Mouse (Mus musculus): ENCODE results near the gene Pck2. TPM values are rescaled to one million over a fixed set of nuclear protein-coding genes. Genes with fewer than 3 reads are reported as not detected.
A peak's percentile ranks its signal among the peaks of the same experiment; 100 is the strongest.

Gene Pck2
- polyA plus RNA-seq, 1 experiment from 2014 or later: 66.0 TPM

DNA sequence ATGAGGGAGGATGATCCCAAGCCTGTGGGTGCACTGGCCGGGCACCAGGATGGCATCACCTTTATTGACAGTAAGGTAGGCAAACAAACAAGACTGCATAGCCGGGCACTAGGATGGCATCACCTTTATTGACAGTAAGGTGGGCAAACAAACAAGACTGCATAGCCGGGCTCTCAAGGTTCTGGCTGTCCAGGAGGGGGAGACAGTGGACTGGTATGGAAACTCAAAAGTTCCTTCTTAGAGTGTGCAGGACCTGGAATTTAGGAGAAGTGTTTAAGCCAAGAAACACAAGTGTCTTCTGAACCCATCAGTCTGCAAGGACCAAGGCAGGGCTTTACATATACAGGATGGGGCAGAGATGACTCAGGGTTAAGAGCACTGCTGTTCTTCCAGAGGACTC, 25.7 kb downstream of the Pck2 start:
- Histone ChIP-seq H3K9ac (replicated peaks; ENCODE audit: low read length) (no peak overlapping the region), H3K36me3 (ENCODE audit: insufficient read depth, low read length) (peaks cover 60% of the 10 kb centered on the region)
- 88% methylated on average over 3 of the region's 3 CpGs for WGBS

DNA sequence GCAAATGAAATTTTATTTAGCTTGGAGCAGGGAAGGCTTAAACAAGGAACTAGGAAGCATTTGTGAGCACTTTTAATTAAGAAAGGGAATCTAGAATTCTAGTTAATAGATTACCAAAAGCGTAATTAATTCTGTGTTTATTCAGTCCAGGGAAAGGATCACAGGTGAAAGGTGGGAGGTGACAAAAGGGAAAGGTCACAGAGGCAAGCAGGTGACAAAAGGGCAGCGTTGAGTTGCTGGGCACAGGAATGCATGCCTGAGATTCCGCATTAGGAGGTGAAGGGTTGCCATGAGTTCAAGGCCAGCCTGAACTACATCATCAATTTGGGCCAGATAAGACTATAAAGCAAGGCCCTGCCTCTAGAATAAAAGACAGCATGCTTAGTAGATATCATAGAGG, 27.4 kb downstream of the Pck2 start:
- no peak overlapping the region for H3K4me3 ChIP-seq (ENCODE audit: low read length)
- H3K9ac ChIP-seq (replicated peaks; ENCODE audit: low read length): no peak overlapping the region
- no peak overlapping the region for H3K27ac ChIP-seq (ENCODE audit: low read length)
- WGBS: 83% methylated on average over 3 of the region's 3 CpGs
- H3K4me2 ChIP-seq (replicated peaks; ENCODE audit: low read depth, low read length): no peak overlapping the region
- no peak for ATAC-seq (ENCODE audit: low FRiP score, low TSS enrichment)
- no peaks in the 10 kb centered on the region for H3K9me3 ChIP-seq (ENCODE audit: low read length)
- H3K27me3 ChIP-seq (ENCODE audit: insufficient read depth, low read length): no peaks in the 10 kb centered on the region
- H3K4me1 ChIP-seq (ENCODE audit: insufficient read depth, low read length): no peaks in the 10 kb centered on the region
- peaks cover 60% of the 10 kb centered on the region for H3K36me3 ChIP-seq (ENCODE audit: insufficient read depth, low read length)

More for the DNA sequence above, 25.7 kb downstream of the Pck2 start:
- no peak for ATAC-seq (ENCODE audit: low FRiP score, low TSS enrichment)
- no peak overlapping the region for H3K4me2 ChIP-seq (replicated peaks; ENCODE audit: low read depth, low read length)
- H3K4me3 ChIP-seq (ENCODE audit: low read length): no peak overlapping the region
- no peaks in the 10 kb centered on the region for H3K9me3 ChIP-seq (ENCODE audit: low read length)
- H3K4me1 ChIP-seq (ENCODE audit: insufficient read depth, low read length): peaks cover 11% of the 10 kb centered on the region
- H3K27me3 ChIP-seq (ENCODE audit: insufficient read depth, low read length): no peaks in the 10 kb centered on the region
- no peak overlapping the region for H3K27ac ChIP-seq (ENCODE audit: low read length)

DNA sequence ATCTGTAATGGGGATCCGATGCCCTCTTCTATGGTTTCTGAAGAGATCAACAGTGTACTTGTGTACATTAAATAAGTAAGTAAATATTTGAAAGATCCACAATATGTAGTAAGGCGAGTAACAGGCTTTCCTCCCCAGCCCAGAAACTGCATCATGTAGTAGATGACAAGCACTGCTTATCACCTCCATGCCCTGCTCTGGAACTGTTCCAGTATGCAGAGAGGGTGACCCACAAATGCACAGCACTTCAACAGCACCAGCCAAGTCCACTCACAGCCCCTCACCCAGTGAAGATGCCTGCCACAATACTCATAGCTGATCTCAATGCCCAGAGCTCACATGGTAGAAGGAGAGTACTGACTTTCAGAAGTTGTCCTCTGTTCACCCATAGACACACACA, 30.5 kb downstream of the Pck2 start:
- WGBS: 93% methylated on average over 2 of the region's 2 CpGs
- Histone ChIP-seq H3K4me2 (replicated peaks; ENCODE audit: low read depth, low read length) (no peak overlapping the region), H3K4me3 (ENCODE audit: low read length) (no peak overlapping the region), H3K4me1 (ENCODE audit: insufficient read depth, low read length) (peaks cover 7% of the 10 kb centered on the region), H3K27me3 (ENCODE audit: insufficient read depth, low read length) (no peaks in the 10 kb centered on the region), H3K27ac (ENCODE audit: low read length) (no peak overlapping the region), H3K9ac (replicated peaks; ENCODE audit: low read length) (no peak overlapping the region), H3K36me3 (ENCODE audit: insufficient read depth, low read length) (peaks cover 42% of the 10 kb centered on the region), H3K9me3 (ENCODE audit: low read length) (no peaks in the 10 kb centered on the region)
- no peak for ATAC-seq (ENCODE audit: low FRiP score, low TSS enrichment)

DNA sequence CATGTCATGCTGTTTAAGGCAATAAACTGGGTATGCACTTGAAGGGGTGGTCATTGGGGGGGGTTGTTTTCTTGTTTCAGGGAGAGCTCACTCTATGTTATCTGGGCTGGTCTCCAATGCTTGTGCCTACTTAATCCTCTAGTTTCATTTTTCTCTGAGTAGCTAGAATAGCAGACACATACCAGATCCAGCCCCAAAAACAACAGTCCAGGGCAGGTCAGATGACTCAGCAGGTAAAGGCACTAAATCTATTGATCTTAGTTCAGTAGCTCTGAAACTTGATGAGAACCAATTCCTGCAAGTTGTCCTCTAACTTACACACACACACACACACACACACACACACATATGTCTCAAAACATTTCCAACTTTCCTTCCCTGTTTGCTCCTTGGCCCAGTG, 31.7 kb downstream of the Pck2 start:
- H3K27ac ChIP-seq (ENCODE audit: low read length): no peak overlapping the region
- peaks cover 31% of the 10 kb centered on the region for H3K36me3 ChIP-seq (ENCODE audit: insufficient read depth, low read length)
- no peak overlapping the region for H3K4me3 ChIP-seq (ENCODE audit: low read length)
- no peak overlapping the region for H3K4me2 ChIP-seq (replicated peaks; ENCODE audit: low read depth, low read length)
- ATAC-seq (ENCODE audit: low FRiP score, low TSS enrichment): no peak
- no peaks in the 10 kb centered on the region for H3K9me3 ChIP-seq (ENCODE audit: low read length)
- peaks cover 13% of the 10 kb centered on the region for H3K4me1 ChIP-seq (ENCODE audit: insufficient read depth, low read length)
- no peaks in the 10 kb centered on the region for H3K27me3 ChIP-seq (ENCODE audit: insufficient read depth, low read length)
- no peak overlapping the region for H3K9ac ChIP-seq (replicated peaks; ENCODE audit: low read length)

DNA sequence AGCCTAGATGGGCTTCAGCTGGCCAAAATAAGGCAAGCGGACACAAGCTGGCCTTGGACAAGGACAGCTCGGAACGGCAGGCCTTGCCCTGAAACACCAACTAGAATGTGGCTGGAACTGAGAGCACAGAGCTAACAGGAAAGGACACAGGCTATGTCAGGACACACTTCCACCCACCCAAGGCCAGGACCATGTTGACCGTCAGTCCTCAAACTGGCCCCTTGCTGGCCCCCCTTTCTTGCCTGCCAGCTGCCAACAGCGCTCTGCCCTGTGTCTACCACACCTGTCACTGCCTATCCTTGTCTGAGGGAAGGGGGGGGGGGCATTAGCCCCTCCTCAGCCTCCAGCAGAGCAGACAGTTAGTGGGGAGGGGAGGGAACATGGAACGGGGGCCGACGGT, 35.2 kb downstream of the Pck2 start, which contains the start of gene Fitm1:
Gene Fitm1, plus strand, starts transcription at position 316 of the 400 bp plus-strand sequence.
- Histone ChIP-seq H3K36me3 (ENCODE audit: insufficient read depth, low read length) (peaks cover 3% of the 10 kb centered on the region), H3K4me1 (ENCODE audit: insufficient read depth, low read length) (peaks cover 22% of the 10 kb centered on the region), H3K9me3 (ENCODE audit: low read length) (no peaks in the 10 kb centered on the region), H3K9ac (replicated peaks; ENCODE audit: low read length) (peak within 1 kb of the TSS; percentile 53), H3K27ac (ENCODE audit: low read length) (0 out of 2 replicates have a peak within 1 kb of the TSS, but pooled peaks have one; percentile 15), H3K4me2 (replicated peaks; ENCODE audit: low read depth, low read length) (no peak within 1 kb of the TSS), H3K27me3 (ENCODE audit: insufficient read depth, low read length) (no peaks in the 10 kb centered on the region), H3K4me3 (ENCODE audit: low read length) (no peak within 1 kb of the TSS)
- ATAC-seq (ENCODE audit: low FRiP score, low TSS enrichment): no peak
- WGBS: 74% methylated on average over 8 of the region's 8 CpGs

DNA sequence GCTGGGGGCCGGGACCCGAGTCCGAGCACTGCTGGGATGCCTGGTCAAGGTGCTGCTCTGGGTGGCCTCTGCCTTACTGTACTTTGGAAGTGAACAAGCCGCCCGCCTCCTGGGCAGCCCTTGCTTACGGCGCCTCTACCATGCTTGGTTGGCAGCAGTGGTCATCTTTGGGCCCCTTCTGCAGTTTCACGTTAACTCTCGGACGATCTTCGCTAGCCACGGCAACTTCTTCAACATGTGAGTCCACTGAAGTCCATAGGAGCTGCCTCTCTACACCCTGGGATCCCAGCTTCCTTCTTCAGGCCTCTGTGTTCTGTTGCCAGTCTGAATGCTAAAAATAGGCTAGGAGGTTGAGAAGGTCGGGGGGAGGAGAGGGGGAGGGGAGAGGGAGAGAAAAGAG, 35.6 kb downstream of the Pck2 start:
- no peak overlapping the region for H3K4me3 ChIP-seq (ENCODE audit: low read length)
- peak overlapping the region; percentile 53 for H3K9ac ChIP-seq (replicated peaks; ENCODE audit: low read length)
- H3K4me2 ChIP-seq (replicated peaks; ENCODE audit: low read depth, low read length): no peak overlapping the region
- H3K4me1 ChIP-seq (ENCODE audit: insufficient read depth, low read length): peaks cover 22% of the 10 kb centered on the region
- peaks cover 7% of the 10 kb centered on the region for H3K36me3 ChIP-seq (ENCODE audit: insufficient read depth, low read length)
- 0 out of 2 replicates have a peak overlapping the region, but pooled peaks have one; percentile 15 for H3K27ac ChIP-seq (ENCODE audit: low read length)
- no peaks in the 10 kb centered on the region for H3K9me3 ChIP-seq (ENCODE audit: low read length)
- no peaks in the 10 kb centered on the region for H3K27me3 ChIP-seq (ENCODE audit: insufficient read depth, low read length)
- ATAC-seq (ENCODE audit: low FRiP score, low TSS enrichment): no peak
- WGBS: 73% methylated on average over 13 of the region's 13 CpGs

DNA sequence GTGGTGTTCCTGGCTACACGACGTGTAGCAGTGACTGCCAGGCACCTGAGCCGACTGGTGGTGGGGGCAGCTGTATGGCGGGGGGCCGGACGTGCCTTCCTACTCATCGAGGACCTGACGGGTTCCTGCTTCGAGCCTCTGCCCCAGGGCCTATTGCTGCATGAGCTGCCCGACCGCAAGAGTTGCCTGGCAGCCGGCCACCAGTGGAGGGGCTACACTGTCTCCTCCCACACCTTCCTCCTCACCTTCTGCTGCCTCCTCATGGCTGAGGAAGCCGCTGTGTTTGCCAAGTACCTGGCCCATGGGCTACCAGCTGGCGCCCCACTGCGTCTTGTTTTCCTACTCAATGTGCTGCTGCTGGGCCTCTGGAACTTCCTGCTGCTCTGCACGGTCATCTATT, 36.3 kb downstream of the Pck2 start:
- Histone ChIP-seq H3K9ac (replicated peaks; ENCODE audit: low read length) (no peak overlapping the region), H3K27me3 (ENCODE audit: insufficient read depth, low read length) (no peaks in the 10 kb centered on the region), H3K4me3 (ENCODE audit: low read length) (no peak overlapping the region), H3K27ac (ENCODE audit: low read length) (no peak overlapping the region), H3K9me3 (ENCODE audit: low read length) (no peaks in the 10 kb centered on the region), H3K4me1 (ENCODE audit: insufficient read depth, low read length) (peaks cover 22% of the 10 kb centered on the region), H3K36me3 (ENCODE audit: insufficient read depth, low read length) (peaks cover 14% of the 10 kb centered on the region), H3K4me2 (replicated peaks; ENCODE audit: low read depth, low read length) (no peak overlapping the region)
- ATAC-seq (ENCODE audit: low FRiP score, low TSS enrichment): no peak
- 66% methylated on average over 16 of the region's 16 CpGs for WGBS

DNA sequence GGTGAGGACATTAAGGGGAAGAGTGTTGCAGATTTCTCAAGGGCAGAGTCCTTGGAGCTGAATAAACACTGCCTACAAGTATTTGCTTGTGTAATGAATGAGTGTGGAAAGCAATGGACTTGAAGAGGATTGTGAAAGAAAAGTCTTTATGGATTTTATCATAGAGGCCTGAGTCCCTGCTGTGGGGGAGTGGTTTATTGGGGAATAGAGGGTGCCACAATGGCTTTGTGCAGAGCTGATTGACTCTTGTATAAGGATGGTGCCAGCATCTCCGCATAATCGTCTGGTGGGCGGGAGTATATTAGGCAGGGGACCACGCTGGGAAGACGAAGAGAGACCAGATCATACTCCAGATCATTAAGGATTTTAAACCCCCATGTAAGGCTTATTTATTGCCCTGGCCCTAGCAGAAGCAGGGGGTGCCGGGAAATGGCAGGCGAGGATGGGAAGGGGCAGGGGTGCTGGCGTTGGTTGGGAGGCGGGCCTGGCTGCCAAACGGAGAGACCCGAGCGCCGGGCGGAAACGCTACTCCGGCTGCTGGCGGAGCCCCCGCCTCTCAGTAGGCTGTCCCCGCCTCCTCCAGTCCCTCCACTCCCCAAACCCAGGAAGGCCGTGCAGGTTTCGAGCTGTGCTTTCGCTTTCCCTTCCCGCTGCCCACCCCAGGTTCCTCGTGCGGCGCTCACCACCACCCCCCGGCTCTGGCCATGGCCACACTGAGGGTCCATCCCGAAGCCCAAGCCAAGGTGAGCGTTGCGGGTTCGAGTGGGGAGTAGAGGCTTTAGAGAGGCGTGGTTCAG, 38.0 kb downstream of the Pck2 start, which contains the start of gene Psme1:
Gene Psme1, plus strand, starts transcription at position 253 of the 797 bp plus-strand sequence.
- WGBS: under 1% methylated on average over 26 of the region's 32 CpGs
- peak within 1 kb of the TSS; percentile 79 for H3K4me3 ChIP-seq (ENCODE audit: low read length)
- no peaks in the 10 kb centered on the region for H3K27me3 ChIP-seq (ENCODE audit: insufficient read depth, low read length)

DNA sequence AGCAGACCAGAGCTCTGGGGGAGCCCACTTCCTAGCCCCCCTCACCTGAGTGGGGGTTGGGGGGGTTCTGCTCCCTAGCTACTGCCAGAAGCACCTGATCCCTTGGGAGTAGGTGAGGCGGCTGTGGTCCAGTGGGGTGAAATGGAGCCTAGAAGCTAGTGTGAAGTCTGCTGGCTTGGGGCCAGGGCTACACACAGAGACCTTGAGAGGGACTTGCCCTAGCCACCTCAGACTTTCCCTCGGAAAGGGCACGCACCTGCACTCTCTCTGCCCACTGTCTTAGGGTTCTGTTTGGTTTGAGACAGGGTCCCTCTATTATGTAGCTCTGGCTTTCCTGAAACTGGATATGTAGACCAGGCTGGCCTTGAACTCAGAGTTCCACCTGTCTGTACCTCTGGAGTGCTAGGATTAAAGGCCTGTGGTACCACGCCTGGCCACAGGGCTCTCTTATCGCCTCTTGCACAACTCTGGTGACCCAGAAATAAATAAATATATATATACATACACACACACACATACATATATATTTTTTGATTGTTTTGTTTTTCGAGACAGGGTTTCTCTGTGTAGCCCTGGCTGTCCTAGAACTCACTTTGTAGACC, 38.7 kb downstream of the Pck2 start:
- no peaks in the 10 kb centered on the region for H3K9me3 ChIP-seq (ENCODE audit: low read length)
- peak overlapping the region; percentile 92 for H3K9ac ChIP-seq (replicated peaks; ENCODE audit: low read length)
- H3K4me1 ChIP-seq (ENCODE audit: insufficient read depth, low read length): peaks cover 22% of the 10 kb centered on the region
- H3K27me3 ChIP-seq (ENCODE audit: insufficient read depth, low read length): no peaks in the 10 kb centered on the region
- H3K27ac ChIP-seq (ENCODE audit: low read length): peak overlapping the region; percentile 83
- H3K36me3 ChIP-seq (ENCODE audit: insufficient read depth, low read length): peaks cover 19% of the 10 kb centered on the region
- H3K4me2 ChIP-seq (replicated peaks; ENCODE audit: low read depth, low read length): peak overlapping the region; percentile 82
- ATAC-seq (ENCODE audit: low FRiP score, low TSS enrichment): peak; percentile 50
- H3K4me3 ChIP-seq (ENCODE audit: low read length): peak overlapping the region; percentile 79
- WGBS: 29% methylated on average over 6 of the region's 6 CpGs

More for the DNA sequence above, 38.0 kb downstream of the Pck2 start, which contains the start of gene Psme1:
- Histone ChIP-seq H3K4me1 (ENCODE audit: insufficient read depth, low read length) (peaks cover 22% of the 10 kb centered on the region), H3K4me2 (replicated peaks; ENCODE audit: low read depth, low read length) (peak within 1 kb of the TSS; percentile 82), H3K9me3 (ENCODE audit: low read length) (no peaks in the 10 kb centered on the region), H3K36me3 (ENCODE audit: insufficient read depth, low read length) (peaks cover 19% of the 10 kb centered on the region), H3K9ac (replicated peaks; ENCODE audit: low read length) (peak within 1 kb of the TSS; percentile 92), H3K27ac (ENCODE audit: low read length) (peak within 1 kb of the TSS; percentile 83)
- peak; percentile 93 for ATAC-seq (ENCODE audit: low FRiP score, low TSS enrichment)

Measured in kidney, embryonic 16.5 days (tissue).